In the genomic region with DNA sequence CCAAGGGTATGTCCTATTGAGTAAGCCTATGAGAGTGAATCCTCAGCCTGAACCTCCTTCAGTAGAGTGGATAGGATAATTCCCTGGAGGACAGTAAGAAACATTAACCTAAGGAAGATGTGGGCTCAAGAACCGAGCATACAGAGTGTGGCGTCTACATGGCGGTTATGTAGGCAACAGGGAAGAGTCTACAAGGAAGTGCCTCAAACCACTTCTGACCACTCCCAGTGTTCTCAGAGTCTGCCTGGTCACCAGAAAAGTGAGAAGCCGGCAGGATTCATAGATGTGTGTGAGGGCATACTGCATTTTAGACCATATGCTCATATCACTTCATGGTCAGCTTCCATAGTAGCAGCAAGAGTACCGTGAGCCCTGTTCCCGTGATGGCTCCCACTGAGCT, we compare ENCODE assay signal across 19 mouse cellular contexts.
"Had no signal": no experiment of that assay in that cellular context is flagged by ENCODE, and none has a peak within 500 bp of the region (broad histone marks: within the 10 kb centered on the region; RNA-seq: fewer than 3 reads in every experiment).

No protein-coding gene starts in this region.

- H3K27me3 ChIP-seq: limb, embryonic 13.5 days; liver, embryonic 15.5 days; midbrain, embryonic 12.5 days; midbrain, embryonic 15.5 days; neural tube, embryonic 13.5 days had no signal

- DNase-seq: kidney, adult 18-20 months; kidney, adult 9 months; kidney, postnatal 14 days; layer of hippocampus, adult 9-11 months; lung, adult 2 months; retina, postnatal 1 day; right cerebral cortex, postnatal 14 days; right cerebral cortex, postnatal 4 days; thymus, postnatal 36 days had no signal

- H3K4me3 ChIP-seq: layer of hippocampus, adult 2 months; limb, embryonic 10.5 days; limb, embryonic 13.5 days; liver, embryonic 15.5 days; midbrain, embryonic 12.5 days; midbrain, embryonic 15.5 days; myocyte; neural tube, embryonic 13.5 days had no signal

- ATAC-seq: hindbrain, embryonic 16.5 days; intestine, embryonic 16.5 days; midbrain, embryonic 15.5 days had no signal

- H3K4me1 ChIP-seq: limb, embryonic 10.5 days; limb, embryonic 13.5 days; liver, embryonic 15.5 days; midbrain, embryonic 12.5 days; midbrain, embryonic 15.5 days; neural tube, embryonic 13.5 days had no signal

- H3K4me2 ChIP-seq: limb, embryonic 13.5 days; liver, embryonic 15.5 days; midbrain, embryonic 12.5 days; midbrain, embryonic 15.5 days; neural tube, embryonic 13.5 days had no signal

- H3K9me3 ChIP-seq: limb, embryonic 10.5 days; limb, embryonic 13.5 days; liver, embryonic 15.5 days; midbrain, embryonic 12.5 days; midbrain, embryonic 15.5 days; neural tube, embryonic 13.5 days had no signal

- H3K27ac ChIP-seq: layer of hippocampus, adult 2 months; limb, embryonic 10.5 days; limb, embryonic 13.5 days; liver, embryonic 15.5 days; midbrain, embryonic 12.5 days; midbrain, embryonic 15.5 days; neural tube, embryonic 13.5 days had no signal

- H3K36me3 ChIP-seq: limb, embryonic 10.5 days; limb, embryonic 13.5 days; midbrain, embryonic 12.5 days; midbrain, embryonic 15.5 days had no signal

- H3K9ac ChIP-seq: limb, embryonic 13.5 days; liver, embryonic 15.5 days; midbrain, embryonic 12.5 days; midbrain, embryonic 15.5 days; neural tube, embryonic 13.5 days had no signal
